Mouse (Mus musculus) ES-Bruce4 (cell line): ENCODE data around the gene Rapgef1.

Experiments used
- CTCF ChIP-seq: IDR thresholded peaks from one replicate; pipeline ENCODE4 v1.8.1; 2011; ENCODE audit warnings: low read depth, low read length
- EP300 ChIP-seq: IDR thresholded peaks from 2 replicates; pipeline ENCODE4 v1.6.1; 2011; ENCODE audit warnings: low read depth, low read length; ENCODE audit not compliant: insufficient read depth
- POLR2A ChIP-seq: IDR thresholded peaks from one replicate; pipeline ENCODE4 v1.8.1; 2011; ENCODE audit warnings: low read length; ENCODE audit not compliant: insufficient read depth

DNA sequence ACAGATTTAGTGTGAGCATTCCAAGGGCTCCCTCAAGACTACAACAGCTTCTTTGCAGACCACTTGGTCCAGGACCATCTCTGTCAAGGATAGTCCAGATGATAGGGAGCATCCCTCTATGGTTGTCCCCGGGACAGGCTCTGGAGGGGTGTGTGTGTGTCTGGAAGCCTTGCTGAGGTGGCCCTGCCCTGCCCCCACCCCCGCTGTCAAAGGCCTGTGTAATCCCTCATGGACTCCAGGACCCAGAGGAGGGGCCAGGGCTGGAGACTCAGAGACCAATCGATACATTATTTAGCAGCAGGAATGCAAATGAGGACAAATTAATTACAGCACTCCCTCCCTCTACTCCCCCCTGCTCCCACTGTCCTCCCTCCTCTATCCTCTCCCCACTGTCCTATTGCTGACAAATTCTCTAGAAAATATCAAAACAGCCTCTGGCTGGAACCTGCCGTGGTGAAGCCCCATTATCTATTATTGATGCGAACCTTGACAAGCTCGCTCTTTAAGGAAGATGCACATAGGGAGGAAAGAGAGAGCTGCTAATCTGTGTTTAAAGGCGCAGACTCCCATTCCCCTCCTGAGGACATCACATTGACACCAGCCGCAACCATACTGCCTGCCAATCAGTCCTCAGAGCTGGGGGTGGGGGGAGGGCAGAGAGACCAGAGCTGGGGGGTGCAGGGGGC is 33.4 kb upstream of the Rapgef1 start:
- no peak for TF ChIP-seq POLR2A
- TF ChIP-seq CTCF = no peak
- TF ChIP-seq EP300 = no peak
